Mouse (Mus musculus): ENCODE results near the gene Nmur1. TPM values are rescaled to one million over a fixed set of nuclear protein-coding genes. Genes with fewer than 3 reads are reported as not detected.

The Nmur1 gene
- total RNA-seq, 1 experiment from 2014 or later = not detected

Small RNAs within 50 kb of the gene (microRNA-seq; reads per million reads assigned to microRNA genes)
- gene mmu-mir-3535 = 136 to 328 reads per million in 2 experiments

Other genes with a start within 250 kb of the Nmur1 start
- gene B3gnt7, start 123.4 kb downstream of the Nmur1 start, total RNA-seq (2021) = 0.19 and 0.56 TPM in 2 replicates
- gene Ncl, start 66.8 kb downstream of the Nmur1 start, total RNA-seq (2021) = 330 and 396 TPM in 2 replicates
- gene Tex44, start 101 bp upstream of the Nmur1 start, total RNA-seq (2021) = not detected in 2 replicates
- 806 and 848 TPM in 2 replicates for gene Ptma, start 100.5 kb upstream of the Nmur1 start, total RNA-seq (2021)
- gene Pde6d, start 156.4 kb upstream of the Nmur1 start, total RNA-seq (2021) = 28.8 and 30.3 TPM in 2 replicates
- gene Cops7b, start 156.7 kb upstream of the Nmur1 start, total RNA-seq (2021) = 13.7 and 13.8 TPM in 2 replicates
- gene Nppc, start 244.3 kb upstream of the Nmur1 start, total RNA-seq (2021) = 0.56 TPM in 1 of 2 replicates, not detected in the other

Measured in adrenal gland, postnatal 14 days (tissue).